Mouse (Mus musculus) thymus, postnatal 10 days (tissue): Measurements from ENCODE around the gene Clcn6.
"Not testable (repeated sequence)": the region's sequence is repeated elsewhere in the genome, so short reads cannot be mapped to it uniquely, and the experiment has no call there.

ENCODE experiments used
- DNase-seq, 2 experiments: peaks; one replicate each; pipeline ENCODE4 v3.0.0; 2021; ENCODE audit warnings: low spot score in 2 of 2

The Clcn6 gene

GRCm38 (mm10) chr4:148065702-148066400 is 27.2 kb upstream of the Clcn6 start:
- no peak for DNase-seq

DNA sequence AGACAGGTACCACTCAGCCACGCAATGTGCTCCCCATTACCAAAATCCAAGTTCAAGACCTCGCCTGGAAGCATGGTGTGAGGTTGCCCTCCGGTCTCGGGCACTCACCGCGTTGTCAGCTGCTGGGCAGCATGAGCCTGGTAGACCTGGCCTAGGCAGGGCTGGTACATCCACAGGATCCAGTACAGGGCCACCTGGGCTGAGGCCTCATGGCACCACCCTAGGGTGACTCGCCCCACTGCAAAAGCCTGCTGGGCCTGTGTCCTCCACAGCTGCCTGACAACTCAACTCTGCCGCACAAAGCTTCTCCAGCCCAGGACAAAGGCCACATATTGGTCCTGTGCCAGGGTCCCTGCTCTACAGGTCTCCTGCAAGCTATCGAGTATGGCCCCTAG is 22.5 kb upstream of the Clcn6 start:
- no peak for DNase-seq

- DNase-seq, result no peak
Measured at GRCm38 (mm10) chr4:148060120-148061085, 21.8 kb upstream of the Clcn6 start.

DNA sequence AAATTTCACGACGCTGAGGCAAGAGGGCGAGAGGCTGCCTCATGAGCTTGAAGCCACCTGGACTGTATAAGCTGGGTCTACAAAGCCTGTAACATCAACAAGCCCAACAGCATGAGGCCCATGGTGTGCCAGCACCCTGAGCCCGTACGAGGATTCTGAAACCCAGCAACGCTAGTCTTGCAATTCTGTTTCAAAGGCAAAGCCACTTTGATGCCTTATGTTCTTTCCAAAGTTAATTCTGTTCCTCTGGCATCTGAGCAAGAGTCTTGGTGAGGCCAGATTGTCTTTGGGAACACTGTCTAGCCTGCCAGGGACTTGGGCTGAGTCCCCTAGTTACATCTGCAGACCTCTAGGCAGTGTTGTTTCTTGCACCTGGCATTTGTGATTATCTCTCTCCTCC is 20.4 kb upstream of the Clcn6 start:
- DNase-seq, result no peak

- DNase-seq, result no peak
Measured at GRCm38 (mm10) chr4:148058218-148058819, 19.7 kb upstream of the Clcn6 start.

DNA sequence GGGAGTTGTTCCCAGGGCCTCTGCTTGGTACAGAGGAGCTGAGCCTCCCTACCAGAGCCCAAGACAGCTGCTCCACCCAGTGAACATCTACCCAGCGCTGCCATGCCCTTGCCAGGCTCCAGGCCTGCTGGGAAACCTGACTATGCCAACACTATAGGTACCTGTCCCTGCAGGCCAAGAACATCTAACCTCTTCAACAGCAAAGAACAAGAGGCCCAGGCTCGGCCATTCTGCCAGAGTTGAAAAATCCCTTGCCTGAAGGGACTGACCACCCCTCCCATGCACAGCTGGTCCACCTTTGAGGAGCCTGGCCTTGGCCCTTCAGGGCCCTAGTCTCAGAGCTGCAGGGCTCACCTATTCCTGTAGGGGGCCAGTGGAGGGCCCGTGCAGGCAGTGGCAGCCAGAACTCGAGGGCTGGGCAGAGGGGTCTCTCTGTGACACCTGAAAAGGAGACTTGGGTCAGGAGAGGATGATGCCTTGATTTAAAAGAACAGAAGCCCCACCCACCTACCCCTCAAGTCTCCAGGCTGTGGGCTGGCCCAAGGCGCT is 19.1 kb upstream of the Clcn6 start:
- no peak for DNase-seq

GRCm38 (mm10) chr4:148056801-148057200 is 18.2 kb upstream of the Clcn6 start:
- DNase-seq, result no peak

GRCm38 (mm10) chr4:148056246-148056645 is 17.6 kb upstream of the Clcn6 start:
- DNase-seq, result no peak

DNA sequence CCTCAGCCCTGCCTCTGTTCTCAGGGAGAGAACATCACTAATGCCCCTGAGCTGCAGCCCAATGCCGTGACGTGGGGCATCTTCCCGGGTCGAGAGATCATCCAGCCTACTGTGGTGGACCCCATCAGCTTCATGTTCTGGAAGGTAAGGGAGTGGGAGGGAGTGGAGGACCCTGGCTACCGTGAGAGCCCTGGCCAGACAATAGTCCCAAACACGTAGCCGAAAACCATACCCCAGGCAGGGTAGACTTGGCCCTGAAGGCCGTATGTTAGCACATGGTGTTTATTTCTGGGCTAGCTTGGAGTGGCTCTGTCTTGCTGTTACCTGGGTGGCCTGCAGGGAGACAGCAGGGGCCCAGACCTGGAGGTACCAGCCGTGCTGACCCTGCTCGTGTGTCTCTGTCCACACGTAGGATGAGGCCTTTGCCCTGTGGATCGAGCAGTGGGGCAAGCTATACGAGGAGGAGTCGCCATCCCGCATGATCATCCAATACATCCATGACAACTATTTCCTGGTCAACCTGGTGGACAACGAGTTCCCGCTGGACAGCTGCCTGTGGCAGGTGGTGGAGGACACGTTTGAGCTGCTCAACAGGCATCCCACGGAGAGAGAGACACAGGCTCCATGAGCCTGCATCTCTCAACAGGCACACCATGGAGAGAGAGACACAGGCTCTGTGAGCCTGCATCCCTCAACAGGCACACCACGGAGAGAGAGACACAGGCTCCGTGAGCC is 16.5 kb upstream of the Clcn6 start:
- no peak for DNase-seq

DNA sequence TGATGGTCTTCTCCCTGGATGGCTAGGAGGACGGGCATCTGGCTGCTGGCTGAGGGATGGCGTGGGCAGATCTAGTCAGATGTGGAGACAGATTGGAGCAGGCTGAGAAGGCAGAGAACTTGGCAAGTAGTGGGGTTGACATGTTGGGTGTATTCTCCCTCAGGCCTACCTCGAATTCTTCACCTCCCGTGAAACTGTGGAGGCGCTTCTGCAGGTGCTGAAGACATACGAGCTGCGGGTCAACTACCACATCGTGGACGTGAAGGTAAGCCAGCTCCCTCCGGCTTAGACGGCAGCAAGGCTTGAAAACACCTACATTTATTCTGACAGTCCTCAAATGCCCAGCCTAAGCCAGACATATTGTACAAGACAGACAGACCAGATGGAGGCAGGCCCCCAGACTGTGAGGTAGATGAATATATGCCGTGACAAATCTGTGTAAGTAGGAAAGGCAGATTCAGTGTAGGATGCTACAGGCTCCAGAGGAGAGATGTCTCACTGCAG is 14.8 kb upstream of the Clcn6 start:
- no peak for DNase-seq

DNA sequence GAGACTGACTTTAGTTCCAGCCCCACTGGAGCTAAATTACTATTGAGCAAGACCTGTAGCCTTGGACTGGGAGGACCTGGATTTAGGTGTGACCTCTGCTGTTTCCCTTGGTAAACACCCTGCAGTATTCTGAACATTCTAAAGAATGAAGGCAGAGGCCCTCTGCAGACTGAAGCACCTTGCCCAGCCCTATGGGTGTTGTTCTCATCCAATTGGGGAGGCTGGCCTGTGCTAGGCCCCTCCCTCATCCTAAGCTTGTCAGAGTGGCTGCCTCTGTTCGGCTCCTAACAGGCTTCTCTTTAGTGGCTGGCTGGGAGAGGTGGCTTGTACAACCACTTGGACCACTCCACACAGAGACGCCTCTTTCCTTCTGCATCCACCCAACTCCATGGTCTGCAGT is 14.4 kb upstream of the Clcn6 start:
- no peak for DNase-seq

- no peak for DNase-seq
Measured at GRCm38 (mm10) chr4:148051886-148052285, 13.3 kb upstream of the Clcn6 start.

- no peak for DNase-seq
Measured at GRCm38 (mm10) chr4:148051046-148051776, 12.6 kb upstream of the Clcn6 start.

DNA sequence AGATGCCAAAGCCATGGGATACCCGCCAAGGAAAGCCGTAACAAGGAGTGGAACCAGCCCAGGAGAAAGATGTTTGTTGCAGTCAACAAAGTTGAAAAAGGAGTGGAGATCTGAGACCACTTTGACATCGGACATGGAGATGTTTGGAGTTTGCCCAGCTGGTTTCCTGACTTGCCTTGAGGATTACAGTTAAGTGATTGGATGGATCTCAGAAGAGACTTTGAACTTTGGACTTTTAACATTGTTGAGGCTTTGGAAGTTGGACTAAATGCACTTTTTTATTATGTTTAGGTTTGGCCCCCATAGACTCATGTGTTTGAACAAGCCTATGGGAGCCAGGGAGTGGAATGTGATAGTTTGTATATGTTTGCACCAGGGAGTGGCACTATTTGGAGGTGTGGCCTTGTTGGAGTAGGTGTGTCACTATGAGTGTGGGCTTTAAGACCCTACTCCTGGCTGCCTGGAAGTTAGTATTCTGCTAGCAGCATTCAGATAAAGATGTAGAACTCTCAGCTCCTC is 11.8 kb upstream of the Clcn6 start:
- not testable (repeated sequence) for DNase-seq

GRCm38 (mm10) chr4:148046450-148047031 is 7.9 kb upstream of the Clcn6 start:
- no peak for DNase-seq

DNA sequence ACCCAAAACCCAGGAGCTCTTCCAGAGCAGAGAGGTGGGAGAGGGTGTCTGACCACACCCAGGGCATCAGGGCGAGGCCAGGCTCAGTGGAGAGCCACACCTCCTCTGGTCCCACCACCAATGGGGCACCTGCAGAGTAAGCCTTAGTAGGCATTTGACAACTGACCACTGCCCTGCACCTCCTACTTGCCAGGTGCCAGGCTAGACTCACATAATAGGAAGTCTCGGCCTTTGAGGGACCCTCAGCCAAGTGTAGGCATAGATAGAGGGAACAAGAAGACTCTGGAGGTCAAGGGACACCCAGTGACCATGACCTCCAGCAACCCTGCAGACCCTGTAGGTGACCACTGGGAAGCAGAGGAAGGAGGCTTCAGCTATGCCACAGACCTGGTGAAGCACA is 5.5 kb upstream of the Clcn6 start:
- no peak for DNase-seq

DNA sequence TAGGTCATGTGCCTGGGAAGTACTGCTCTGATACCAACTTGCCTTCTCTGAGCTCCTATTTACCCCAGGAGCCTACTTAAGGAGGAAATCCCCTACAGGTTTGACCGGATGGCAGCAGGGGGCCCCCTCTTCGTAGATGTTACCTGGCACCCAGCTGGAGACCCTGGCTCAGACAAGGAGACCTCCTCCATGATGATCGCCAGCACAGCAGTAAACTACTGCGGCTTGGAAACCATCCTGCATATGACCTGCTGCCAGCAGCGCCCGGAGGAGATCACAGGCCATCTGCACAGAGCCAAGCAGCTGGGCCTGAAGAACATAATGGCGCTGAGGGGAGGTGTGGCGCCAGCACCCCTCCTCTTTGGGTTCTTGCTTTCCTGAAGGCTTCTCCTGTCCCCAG is 4.7 kb upstream of the Clcn6 start:
- DNase-seq, result not testable (repeated sequence)

DNA sequence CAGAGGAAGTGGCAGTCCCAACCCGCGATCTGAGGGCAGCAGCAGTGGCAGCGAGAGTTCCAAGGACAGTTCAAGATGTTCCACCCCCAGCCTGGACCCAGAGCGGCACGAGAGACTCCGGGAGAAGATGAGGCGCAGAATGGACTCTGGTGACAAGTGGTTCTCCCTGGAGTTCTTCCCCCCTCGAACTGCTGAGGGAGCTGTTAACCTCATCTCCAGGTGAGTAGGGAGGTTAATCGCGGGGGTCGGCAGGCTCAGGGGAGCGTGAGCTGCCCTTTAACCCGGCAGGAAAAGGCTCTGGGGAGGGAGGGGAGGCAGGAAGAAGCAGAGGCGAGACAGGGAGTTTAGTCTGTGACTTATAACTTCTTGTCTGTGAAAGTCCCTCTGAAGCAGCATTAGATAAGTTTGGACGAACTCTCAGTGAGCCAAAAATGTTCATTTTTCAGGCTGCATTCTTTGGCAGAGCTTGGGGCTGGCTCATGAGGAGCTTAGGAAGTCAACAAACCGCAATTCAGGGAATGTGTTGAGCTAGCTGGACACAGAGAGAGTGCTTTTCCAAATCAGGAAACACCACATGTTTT is 3.1 kb upstream of the Clcn6 start:
- peak; percentile 37 to 47 for DNase-seq

GRCm38 (mm10) chr4:148040933-148041610 is 2.5 kb upstream of the Clcn6 start:
- DNase-seq, result peak; percentile 12 to 28
